Mouse (Mus musculus) midbrain, postnatal 0 days (tissue): Measurements from ENCODE around the gene Foxp4. TPM values are rescaled to one million over a fixed set of nuclear protein-coding genes. Genes with fewer than 3 reads are reported as not detected.

ENCODE experiments used
- ATAC-seq: fragments of 200-750 bp; cut with Nextera tagmentation; 2 replicates; pipeline ENCODE4 v1.8.0; 2017; ENCODE audit warnings: moderate number of reproducible peaks, mild to moderate bottlenecking, moderate TSS enrichment, moderate library complexity; ENCODE audit not compliant: low FRiP score
- DNase-seq: peaks from one replicate; pipeline ENCODE4 v3.0.0-alpha.2; 2015; ENCODE audit warnings: low spot score
- H3K27ac ChIP-seq: fragments of 300-500 bp; sonication (generic); 2 replicates; pipeline ENCODE4 v1.5.1; 2014; ENCODE audit warnings: low read depth, mild to moderate bottlenecking, low read length, mixed read lengths
- H3K27me3 ChIP-seq: fragments of 300-500 bp; sonication (generic); 2 replicates; pipeline ENCODE4 v1.6.1; 2014; ENCODE audit warnings: low read length, control low read depth, mixed read lengths; ENCODE audit not compliant: insufficient read depth
- H3K36me3 ChIP-seq: fragments of 300-500 bp; sonication (generic); 2 replicates; pipeline ENCODE4 v1.6.1; 2014; ENCODE audit warnings: low read length, control low read depth, mixed read lengths; ENCODE audit not compliant: insufficient read depth
- H3K4me1 ChIP-seq: fragments of 300-500 bp; sonication (generic); 2 replicates; pipeline ENCODE4 v1.6.1; 2014; ENCODE audit warnings: mild to moderate bottlenecking, control low read depth, antibody characterized with exemption, low read length, mixed read lengths; ENCODE audit not compliant: insufficient read depth
- H3K4me2 ChIP-seq: fragments of 300-500 bp; sonication (generic); 2 replicates; pipeline ENCODE4 v1.6.1; 2014; ENCODE audit warnings: low read depth, mild to moderate bottlenecking, low read length, mixed read lengths; ENCODE audit not compliant: poor library complexity, severe bottlenecking
- H3K4me3 ChIP-seq: fragments of 300-500 bp; sonication (generic); 2 replicates; pipeline ENCODE4 v1.5.1; 2014; ENCODE audit warnings: low read depth, mild to moderate bottlenecking, low read length, moderate library complexity
- H3K9ac ChIP-seq: fragments of 300-500 bp; sonication (generic); replicated peaks from 2 replicates; pipeline ENCODE4 v1.6.1; 2014; ENCODE audit warnings: mild to moderate bottlenecking, low read length, moderate library complexity, mixed read lengths; ENCODE audit not compliant: poor library complexity, severe bottlenecking
- H3K9me3 ChIP-seq: fragments of 300-500 bp; sonication (generic); 2 replicates; pipeline ENCODE4 v1.6.1; 2016; ENCODE audit warnings: low read length, control low read depth
- CTCF ChIP-seq: IDR thresholded peaks from 2 replicates; pipeline ENCODE4 v1.5.1; 2016; ENCODE audit warnings: antibody characterized with exemption, mild to moderate bottlenecking
- WGBS: fragments of 180-500 bp; shearing (Covaris S2); extraction: QIAGEN DNeasy Blood & Tissue Kit; methylation state at CpG from one replicate; pipeline ENCODE4 v1.1.7; 2014; 5-methylcytosine and 5-hydroxymethylcytosine counted together
- polyA plus RNA-seq: library from polyadenylated mRNA; unstranded; fragments of >200 nt; fragmentation: Nextera tagmentation; extraction: Ambion mirVana; gene quantifications from 2 replicates; pipeline ENCODE4 v1.2.1, GENCODE M21; 2015
- total RNA-seq: library from RNA; depleted of rRNA; stranded (reverse); fragments of >200 nt; gene quantifications from 2 replicates; pipeline ENCODE4 v1.2.3, GENCODE M21; 2014

Foxp4 gene
- total and polyA plus RNA-seq, 2 experiments from 2014 or later: 55.4 to 200 TPM

DNA sequence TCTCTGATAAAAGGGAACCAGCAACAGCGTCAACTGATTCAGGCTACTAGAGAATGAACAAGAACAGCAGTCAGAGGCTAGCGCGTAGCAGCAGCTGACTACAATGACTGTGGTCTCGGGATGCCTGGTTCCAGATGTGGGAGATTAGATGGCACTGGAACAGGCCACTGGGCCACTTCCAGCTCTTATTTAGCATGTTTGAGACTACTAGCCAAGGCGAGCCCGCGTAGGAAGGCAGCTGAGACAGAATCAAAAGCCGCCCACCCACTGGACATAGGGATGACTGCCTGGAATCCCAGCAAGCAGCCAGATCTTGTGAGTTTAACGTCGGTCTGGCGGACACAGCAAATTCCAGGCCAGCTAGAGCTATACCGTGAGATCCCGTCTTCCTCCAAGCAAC is 43.1 kb downstream of the Foxp4 start:
- TF ChIP-seq CTCF: no peak
- H3K9me3 ChIP-seq: no peaks in the 10 kb centered on the region
- H3K27me3 ChIP-seq: no peaks in the 10 kb centered on the region
- no peak for DNase-seq
- H3K36me3 ChIP-seq: no peaks in the 10 kb centered on the region
- H3K27ac ChIP-seq: no peak overlapping the region
- H3K4me1 ChIP-seq: peaks cover 9% of the 10 kb centered on the region; the same call in 1 of the 2 replicates
- ATAC-seq: no peak
- no peak overlapping the region for H3K9ac ChIP-seq
- no peak overlapping the region for H3K4me2 ChIP-seq
- H3K4me3 ChIP-seq: no peak overlapping the region
- 53% methylated on average over 13 of the region's 13 CpGs for WGBS

DNA sequence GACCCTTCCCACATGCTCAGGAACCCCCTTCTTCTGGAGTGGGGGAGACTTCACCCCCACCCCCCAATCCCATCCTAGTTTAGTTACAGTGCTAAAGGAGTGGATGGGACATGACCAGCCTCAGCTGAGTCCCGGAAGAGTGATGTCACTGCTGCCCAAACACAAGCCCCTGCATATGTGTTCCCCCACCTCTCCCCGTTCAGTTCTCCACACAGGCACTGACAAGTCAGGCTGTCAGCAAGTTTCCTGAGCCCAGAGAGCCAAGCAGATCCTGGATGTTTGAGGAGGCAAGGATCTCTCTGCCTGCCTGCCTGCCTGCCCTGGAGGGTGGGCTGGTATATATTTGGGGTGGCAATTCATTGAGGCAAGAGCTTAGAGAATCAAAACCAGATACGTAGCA is 45.2 kb downstream of the Foxp4 start:
- 17% methylated on average over 3 of the region's 3 CpGs for WGBS
- H3K4me3 ChIP-seq: peak overlapping the region; percentile 54
- peak; percentile 44 for ATAC-seq

DNA sequence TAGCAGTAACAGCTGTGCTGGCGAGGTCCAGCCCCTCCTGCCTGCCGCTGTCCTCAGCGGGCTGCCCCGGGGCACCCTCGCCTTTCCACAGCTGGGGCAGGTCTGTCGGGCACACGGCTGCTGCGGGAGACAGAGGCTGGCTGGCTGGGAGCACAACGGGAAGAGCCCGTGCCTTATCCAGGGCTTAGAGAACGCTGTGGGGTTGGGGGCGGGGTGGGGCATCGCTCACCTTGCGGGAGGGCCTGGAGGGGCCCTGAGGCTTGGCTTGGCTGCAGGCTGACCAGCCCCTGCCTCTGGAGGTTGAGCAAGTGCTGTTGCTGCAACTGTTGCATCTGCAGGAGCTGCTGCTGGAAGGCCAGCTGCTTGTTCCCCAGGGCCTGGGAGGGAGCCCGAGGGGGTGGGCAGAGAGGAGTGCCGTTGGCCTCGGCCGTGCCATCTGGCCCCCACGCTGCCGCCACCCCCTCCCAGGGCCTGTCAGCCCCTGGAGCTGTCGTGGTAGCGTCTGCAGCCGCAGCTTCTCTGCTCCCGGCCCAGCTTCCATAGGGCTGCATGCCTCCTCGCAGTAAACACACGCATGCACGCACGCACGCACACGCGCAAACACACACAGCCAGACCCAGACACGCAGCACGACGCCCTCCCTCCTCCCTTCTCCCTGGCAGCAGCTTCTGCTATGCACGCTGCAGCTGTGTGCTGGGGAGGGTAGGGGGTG is 45.9 kb downstream of the Foxp4 start:
- H3K4me3 ChIP-seq: peak overlapping the region; percentile 54
- peak; percentile 77 for ATAC-seq
- DNase-seq: peak; percentile 71
- H3K9me3 ChIP-seq: no peaks in the 10 kb centered on the region
- peak overlapping the region; percentile 79 for H3K4me2 ChIP-seq
- H3K9ac ChIP-seq: peak overlapping the region; percentile 84
- WGBS: 8% methylated on average over 28 of the region's 35 CpGs
- peaks cover 15% of the 10 kb centered on the region for H3K36me3 ChIP-seq
- no peaks in the 10 kb centered on the region for H3K27me3 ChIP-seq
- TF ChIP-seq CTCF: no peak
- H3K4me1 ChIP-seq: peaks cover 9% of the 10 kb centered on the region; the same call in 1 of the 2 replicates
- H3K27ac ChIP-seq: peak overlapping the region; percentile 81

More for the DNA sequence above, 45.2 kb downstream of the Foxp4 start:
- peak overlapping the region; percentile 81 for H3K27ac ChIP-seq
- H3K9ac ChIP-seq: peak overlapping the region; percentile 84
- H3K9me3 ChIP-seq: no peaks in the 10 kb centered on the region
- no peaks in the 10 kb centered on the region for H3K27me3 ChIP-seq
- no peak for DNase-seq
- no peak for TF ChIP-seq CTCF
- H3K4me1 ChIP-seq: peaks cover 9% of the 10 kb centered on the region; the same call in 1 of the 2 replicates
- H3K4me2 ChIP-seq: peak overlapping the region; percentile 79
- peaks cover 13% of the 10 kb centered on the region for H3K36me3 ChIP-seq

DNA sequence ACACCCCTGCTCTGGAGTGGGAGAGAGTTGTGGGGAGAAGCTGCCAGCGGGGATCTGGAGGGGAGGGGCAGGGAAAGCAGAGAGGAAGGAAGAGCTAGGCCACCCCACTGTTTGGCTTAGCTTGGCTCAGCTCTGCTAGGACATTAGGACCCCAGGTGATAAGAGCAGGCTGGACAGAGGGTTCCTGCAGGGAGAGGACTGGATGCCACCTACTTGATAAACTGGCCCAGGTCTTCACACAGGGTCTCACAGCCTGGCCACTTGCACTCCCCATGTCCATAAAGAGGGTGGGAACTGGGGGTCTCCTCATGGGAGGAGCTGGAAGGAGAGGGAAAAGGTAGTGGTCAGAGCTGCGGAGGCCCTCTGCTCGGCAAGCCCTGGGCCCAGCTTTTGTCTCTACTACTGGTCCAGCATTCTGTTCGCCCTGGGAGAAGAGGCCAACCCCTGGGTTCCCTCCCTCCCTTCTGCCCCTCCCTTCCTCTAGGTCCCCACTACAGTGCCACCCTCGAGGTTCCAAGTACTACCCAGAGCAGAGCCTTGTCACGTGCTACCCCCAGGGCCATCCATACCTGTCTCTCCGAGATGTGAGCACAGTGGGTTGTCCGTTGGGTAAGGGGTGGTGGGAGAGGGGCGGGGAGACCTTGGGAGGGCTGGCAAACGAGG is 46.6 kb downstream of the Foxp4 start:
- peak overlapping the region; percentile 54 for H3K4me3 ChIP-seq
- H3K9me3 ChIP-seq: no peaks in the 10 kb centered on the region
- peak overlapping the region; percentile 81 for H3K27ac ChIP-seq
- no peak for DNase-seq
- no peak for TF ChIP-seq CTCF
- peak overlapping the region; percentile 84 for H3K9ac ChIP-seq
- WGBS: 17% methylated on average over 10 of the region's 10 CpGs
- H3K27me3 ChIP-seq: no peaks in the 10 kb centered on the region
- peak overlapping the region; percentile 79 for H3K4me2 ChIP-seq
- peak; percentile 32; the same call in 1 of the 2 replicates for ATAC-seq
- peaks cover 9% of the 10 kb centered on the region; the same call in 1 of the 2 replicates for H3K4me1 ChIP-seq
- H3K36me3 ChIP-seq: peaks cover 15% of the 10 kb centered on the region

DNA sequence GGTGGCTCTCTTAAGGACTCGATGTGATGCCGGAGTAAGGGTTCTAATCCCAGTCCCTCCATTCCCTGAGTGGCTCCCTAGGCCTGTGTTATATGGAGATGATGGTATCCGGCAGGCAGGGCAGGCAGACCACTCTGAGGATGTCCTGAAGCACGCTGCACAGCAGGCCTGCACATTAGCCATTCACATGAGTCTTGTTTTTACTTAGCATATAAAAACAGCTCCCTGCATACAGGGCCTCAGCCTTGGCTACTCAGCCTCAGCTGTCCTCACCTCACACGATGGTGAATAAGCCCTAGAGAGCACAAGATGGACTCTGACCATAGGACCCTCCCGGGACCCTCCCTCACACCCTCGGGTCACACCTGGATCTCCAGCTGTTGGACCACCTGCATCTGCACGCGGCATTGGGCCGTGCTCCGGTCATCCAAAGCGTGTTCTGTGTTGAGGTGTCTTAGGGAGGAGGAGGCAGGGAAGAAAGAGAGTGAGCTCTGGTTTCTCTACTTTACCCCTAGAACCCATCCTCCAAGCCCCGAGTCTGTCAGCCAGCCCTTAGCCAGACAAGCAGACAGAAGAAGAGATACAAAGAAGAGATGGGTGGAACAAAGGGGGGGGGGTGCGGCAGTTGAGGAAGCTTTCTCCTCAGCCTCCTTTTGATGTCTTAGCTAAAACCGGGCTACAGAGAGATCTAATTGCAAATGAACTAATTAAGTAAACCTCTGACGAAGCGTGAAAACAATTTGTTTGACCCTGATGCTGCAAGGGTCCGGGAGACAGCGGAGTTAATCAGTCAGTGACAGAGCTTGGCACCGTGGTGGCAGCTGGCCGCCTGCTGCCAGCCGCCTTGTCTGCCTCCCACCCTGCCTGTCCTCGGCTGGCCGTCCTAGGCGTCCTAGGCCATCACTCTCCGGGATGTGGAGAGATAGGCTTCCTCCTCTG is 47.4 kb downstream of the Foxp4 start:
- no peak for TF ChIP-seq CTCF

More for the DNA sequence above, 47.4 kb downstream of the Foxp4 start:
- Histone ChIP-seq H3K9ac (peak overlapping the region; percentile 84), H3K4me3 (peak overlapping the region; percentile 54), H3K36me3 (peaks cover 15% of the 10 kb centered on the region), H3K27me3 (no peaks in the 10 kb centered on the region), H3K4me1 (peaks cover 13% of the 10 kb centered on the region; the same call in 1 of the 2 replicates), H3K4me2 (peak overlapping the region; percentile 79), H3K27ac (peak overlapping the region; percentile 81), H3K9me3 (no peaks in the 10 kb centered on the region)
- WGBS: 21% methylated on average over 25 of the region's 26 CpGs
- DNase-seq (peak; percentile 69), ATAC-seq (no peak)
